Mouse (Mus musculus) hematopoietic stem cell, adult 5-6 weeks (primary cell): ENCODE results near the gene Nutf2-ps1. TPM values are rescaled to one million over a fixed set of nuclear protein-coding genes. Genes with fewer than 3 reads are reported as not detected.
A peak's percentile ranks its signal among the peaks of the same experiment; 100 is the strongest.
"Not testable (repeated sequence)": the region's sequence is repeated elsewhere in the genome, so short reads cannot be mapped to it uniquely, and the experiment has no call there.

Experiments used
- ATAC-seq, 2 experiments: fragments of 125-278 bp in 1 of 2; replicated peaks in 1 of 2; 2 replicates each; pipeline ENCODE4 v1.8.0; 2016 to 2017; ENCODE audit warnings: inconsistent platforms in 2 of 2, mild to moderate bottlenecking in 2 of 2, moderate number of reproducible peaks in 2 of 2, low read depth in 1 of 2, moderate TSS enrichment in 1 of 2; ENCODE audit not compliant: low FRiP score in 2 of 2, poor library complexity in 2 of 2, severe bottlenecking in 2 of 2, insufficient read depth in 1 of 2, low TSS enrichment in 1 of 2
- total RNA-seq: library from RNA; stranded (forward); fragments of 172-1452, 232-1000 nt; gene quantifications from 2 replicates; pipeline ENCODE4 v1.2.3, GENCODE M21; 2017

Nutf2-ps1 gene
- 95.6 and 160 TPM in 2 replicates for total RNA-seq

DNA sequence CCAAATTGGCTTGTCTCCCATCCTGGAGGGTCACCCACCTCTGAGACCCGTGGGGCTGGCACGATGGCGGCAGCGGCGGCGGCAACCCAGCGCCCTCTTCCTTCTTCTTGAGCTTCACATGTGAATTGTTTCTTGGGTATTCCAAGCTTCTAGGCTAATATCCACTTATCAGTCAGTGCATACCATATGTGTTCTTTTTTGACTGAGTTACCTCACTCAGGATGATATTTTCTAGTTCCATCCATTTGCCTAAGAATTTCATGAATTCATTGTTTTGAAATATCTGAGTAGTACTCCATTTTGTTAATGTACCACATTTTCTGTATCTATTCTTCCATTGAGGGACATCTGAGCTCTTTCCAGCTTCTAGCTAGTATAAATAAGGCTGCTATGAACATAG lies at the start of gene Nutf2-ps1:
Gene Nutf2-ps1, minus strand, starts transcription at position 101 of the 400 bp plus-strand sequence.
- not testable (repeated sequence) for ATAC-seq

DNA sequence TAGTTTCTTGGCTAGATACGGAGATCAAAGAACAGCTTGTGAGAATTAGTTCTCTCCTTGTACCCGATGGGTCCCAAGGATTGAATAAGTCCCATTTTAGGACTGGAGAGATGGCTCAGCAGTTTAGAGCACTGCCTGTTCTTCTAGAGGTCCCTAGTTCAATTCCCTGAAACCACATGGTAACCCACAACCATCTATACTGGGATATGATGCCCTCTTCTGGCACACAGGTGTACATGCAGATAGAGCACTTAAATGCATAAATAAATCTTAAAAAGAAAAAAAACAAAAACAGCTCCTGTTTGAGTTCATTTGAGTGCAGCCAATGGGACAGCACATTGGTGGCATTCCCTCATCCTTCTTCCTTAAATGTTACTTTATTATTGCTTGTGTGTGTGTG lies 49.2 kb upstream of the Nutf2-ps1 start:
- ATAC-seq = no peak

DNA sequence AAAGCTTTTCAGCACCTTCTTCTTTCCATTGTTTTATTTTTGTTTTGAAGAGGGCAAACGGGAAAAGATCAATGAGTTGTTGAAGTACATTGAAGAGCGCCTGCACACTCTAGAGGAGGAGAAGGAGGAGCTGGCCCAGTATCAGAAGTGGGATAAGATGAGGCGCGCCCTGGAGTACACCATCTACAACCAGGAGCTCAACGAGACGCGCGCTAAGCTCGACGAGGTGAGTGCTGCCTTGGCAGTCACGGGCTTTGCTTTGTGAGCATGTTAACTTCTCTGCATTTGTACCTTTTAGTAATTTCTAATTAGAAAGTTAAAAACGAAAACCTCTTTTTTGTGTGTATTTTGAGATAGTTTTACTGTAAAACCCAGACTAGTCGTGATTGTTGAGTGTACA lies 32.8 kb upstream of the Nutf2-ps1 start:
- no peak for ATAC-seq

DNA sequence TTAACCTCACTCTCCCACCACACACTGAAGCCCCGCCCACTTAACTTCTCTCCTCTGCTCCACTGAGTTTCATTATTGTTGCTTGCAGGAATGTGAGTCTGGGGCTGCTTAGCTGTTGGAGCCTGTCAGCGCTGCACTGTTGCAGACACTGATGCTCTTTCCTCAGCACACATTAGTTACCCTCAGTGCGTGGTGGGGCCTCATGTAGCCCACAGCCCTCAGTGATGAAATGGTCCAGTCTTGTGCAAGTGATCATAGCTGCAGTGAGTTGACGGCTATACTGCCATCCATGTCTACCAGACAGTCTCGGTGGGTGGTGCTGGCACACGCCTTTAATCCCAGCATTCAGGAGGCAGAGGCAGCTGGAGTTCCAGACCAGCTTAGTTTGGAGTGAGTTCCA lies 20.1 kb upstream of the Nutf2-ps1 start:
- peak in 1 of 2 experiments; percentile 48; a peak in 1 of 4 replicates for ATAC-seq

DNA sequence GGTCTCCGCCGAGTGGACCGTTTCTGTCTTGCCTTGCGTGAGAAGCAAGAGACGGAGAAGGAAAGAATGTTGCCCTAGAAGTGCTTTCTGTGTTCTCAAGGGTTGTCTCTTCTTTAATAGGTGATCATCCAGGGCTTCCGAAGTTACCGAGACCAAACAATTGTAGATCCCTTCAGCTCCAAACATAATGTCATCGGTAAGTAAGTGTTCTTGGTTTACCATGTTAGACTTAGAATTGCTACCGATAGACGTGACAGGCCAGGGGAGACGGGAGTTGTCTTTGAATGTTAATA lies 12.4 kb upstream of the Nutf2-ps1 start:
- no peak for ATAC-seq

DNA sequence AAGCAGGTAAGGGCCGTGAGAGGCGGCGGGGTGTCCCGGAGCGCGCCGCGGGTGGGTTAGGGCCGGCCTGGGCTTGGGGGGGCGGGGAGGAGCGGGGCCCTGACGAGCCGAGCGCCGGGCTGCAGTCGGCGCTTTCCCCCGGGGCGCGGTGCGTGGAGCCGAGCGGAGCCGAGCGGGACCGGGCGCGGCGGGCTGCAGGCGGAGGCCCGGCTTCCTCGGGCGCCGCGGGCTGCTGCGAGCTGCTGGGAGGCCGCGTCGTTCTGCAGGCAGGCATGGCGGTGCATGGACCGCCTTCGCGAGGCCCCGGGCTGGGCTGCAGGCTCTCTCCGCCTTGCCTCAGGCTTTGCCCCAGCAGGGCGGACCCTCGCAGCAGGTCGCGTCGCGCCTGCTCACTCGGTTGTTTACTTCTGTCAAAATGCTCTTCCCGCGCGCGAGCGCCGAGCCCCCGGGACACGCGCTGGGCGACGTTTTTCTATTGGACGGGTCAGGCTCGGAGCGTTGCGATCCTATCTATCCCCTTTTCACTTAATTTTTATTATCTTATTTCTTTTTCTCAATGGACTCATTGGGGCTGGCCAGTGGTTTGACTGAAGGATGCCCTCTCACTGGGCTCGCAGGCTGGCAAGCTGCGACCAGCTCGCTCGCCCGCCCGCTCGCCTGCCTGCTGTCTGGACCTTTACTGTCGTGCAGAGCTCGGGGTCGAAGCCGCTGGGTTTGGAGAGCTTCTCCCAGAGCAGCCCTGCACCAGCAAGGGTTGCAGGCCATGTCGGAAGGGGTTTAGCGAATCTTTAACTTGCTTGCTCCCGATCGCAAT lies 11.9 kb upstream of the Nutf2-ps1 start:
- ATAC-seq = peak in 1 of 2 experiments; percentile 21; a peak in 2 of 4 replicates

DNA sequence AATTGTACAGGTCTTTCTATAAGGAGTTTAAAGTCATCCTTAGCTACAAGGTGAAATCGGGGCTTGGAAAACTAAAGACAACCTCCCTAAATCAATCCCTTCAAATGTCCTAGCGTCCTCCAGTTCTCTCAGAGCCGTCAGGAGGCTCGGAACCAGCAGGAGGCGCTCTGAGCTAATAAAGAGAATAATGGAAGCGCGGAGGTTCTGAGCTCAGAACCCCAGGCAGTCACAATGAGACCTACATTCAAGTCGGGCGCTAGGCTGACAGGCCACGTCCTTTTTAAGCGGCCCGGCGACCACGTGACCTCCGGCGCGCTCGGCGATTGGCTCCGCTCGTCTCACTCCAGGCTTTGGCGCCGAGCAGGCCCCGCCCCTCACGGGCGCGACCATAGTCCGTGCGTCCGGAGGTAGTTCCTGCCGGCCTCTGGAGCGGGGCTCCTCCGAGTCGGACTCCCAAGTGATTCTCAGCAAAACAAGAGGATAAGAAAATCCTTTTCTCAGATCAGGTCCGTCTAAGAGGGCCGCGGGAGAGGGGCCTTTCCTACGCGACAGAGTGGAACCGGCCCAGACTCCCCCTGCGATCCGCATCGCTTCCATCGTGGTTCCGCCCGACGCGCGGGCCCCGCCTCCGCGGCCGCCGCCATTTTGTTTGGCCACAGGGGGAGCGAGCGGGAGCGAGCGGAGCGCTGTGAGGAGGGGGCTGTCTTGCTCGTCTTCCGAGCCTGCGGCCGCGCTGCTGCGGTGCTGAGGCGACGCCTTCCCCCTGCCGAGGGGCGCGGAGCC lies 11.1 kb upstream of the Nutf2-ps1 start, which contains the start of gene Smc3:
Gene Smc3, plus strand, starts transcription at position 642 of the 783 bp plus-strand sequence.
- peak; percentile 98 to 99 for ATAC-seq

DNA sequence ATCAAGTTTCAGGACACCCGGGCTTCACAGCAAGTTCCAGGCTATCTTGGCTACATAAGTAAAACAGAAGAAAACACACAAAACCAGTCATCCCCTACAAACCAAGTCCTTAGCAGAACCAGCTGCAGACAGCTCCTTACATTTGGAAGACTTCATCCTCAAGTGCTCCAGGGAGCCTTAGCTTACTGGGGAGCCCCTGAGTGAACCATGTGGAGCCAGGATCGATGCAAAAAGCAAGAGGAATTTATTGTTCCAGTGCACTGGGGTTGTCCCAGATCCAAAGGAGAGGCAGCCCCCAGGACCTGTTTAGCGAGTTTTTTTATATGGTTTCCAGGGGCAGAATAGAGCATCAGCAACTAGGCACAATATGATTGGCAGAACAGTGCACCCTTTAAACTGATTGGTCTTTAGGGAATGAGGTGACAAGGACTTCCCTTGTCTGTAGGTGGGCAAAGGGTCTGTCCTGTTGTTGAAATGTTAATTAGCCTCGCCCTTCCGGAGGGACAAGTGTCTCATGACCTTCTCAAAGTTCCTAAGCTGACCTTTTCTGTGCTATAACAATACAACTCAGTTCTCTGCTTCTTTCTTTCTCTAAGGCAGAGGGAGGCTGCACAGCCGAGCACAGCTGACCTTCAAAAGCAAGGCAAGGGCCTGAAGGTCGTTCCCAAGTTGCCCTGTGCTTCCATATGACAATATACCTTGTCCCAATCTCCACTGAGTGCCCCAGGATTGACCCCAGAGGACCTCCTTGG lies 8.0 kb upstream of the Nutf2-ps1 start:
- ATAC-seq = no peak

DNA sequence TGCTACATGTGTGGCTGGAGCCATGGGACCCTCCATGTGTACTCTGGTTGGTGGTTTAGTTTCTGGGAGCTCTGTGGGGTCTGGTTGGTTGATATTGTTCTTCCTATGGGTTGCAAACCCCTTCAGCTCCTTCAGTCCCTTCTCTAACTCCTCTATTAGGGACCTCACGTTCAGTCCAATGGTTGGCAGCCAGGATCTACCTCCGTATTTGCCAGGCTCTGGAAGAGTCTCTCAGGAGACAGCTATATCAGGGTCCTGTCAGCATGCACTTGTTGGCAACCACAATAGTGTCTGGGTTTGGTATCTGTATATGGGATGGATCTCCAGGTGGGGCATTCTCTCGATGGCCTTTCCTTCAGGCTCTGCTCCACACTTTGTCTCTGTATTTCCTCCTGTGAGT lies 1.2 kb downstream of the Nutf2-ps1 start:
- not testable (repeated sequence) for ATAC-seq

DNA sequence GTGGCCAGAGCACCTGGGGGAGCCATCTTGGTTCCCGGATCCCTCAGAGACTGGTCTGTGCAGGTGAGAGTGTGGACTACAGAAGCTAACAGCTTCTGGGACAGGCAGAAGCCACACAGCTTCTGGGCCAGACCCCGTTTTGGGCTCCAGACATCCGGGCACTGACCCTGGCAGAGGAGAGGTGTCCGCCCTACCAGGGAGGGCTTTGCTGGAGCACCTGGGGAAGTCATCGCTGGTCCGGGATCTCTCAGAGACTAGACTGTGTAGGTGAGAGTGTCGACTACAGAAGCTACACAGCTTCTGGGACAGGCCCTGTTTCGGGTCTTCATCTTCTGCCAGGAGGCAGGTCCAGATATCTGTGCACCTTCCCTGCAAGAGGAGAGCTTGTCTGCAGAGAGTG lies 8.6 kb downstream of the Nutf2-ps1 start:
- not testable (repeated sequence) for ATAC-seq

DNA sequence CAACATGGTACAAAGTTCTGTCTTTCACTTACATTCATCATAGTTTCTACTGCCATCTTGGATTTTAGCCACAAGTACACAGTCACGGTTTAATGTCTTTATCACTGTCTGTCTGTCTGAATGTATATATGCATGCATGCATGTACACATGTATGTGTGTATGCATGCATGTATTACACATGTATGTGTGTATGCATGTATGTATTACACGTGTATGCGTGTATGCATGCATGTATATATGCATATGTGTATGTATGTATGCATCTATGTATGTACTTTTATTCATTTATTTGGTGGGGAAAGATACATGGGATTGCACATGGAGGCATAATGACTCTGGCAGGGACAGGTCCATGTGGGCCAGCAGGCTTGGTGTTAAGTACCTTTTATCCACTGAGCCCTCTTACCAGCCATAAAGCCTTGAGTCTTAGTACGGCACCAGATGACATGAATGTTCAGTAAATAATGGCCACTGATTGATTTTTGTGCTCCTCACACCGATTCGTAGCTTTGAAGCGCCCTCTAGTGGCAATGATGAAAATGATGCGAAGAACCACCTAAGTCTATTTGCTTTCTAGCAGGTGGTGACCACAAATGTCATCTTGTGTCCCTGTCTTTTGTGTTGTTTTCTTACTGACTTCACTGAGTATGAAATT lies 10.1 kb downstream of the Nutf2-ps1 start:
- ATAC-seq = peak; percentile 68 to 71

DNA sequence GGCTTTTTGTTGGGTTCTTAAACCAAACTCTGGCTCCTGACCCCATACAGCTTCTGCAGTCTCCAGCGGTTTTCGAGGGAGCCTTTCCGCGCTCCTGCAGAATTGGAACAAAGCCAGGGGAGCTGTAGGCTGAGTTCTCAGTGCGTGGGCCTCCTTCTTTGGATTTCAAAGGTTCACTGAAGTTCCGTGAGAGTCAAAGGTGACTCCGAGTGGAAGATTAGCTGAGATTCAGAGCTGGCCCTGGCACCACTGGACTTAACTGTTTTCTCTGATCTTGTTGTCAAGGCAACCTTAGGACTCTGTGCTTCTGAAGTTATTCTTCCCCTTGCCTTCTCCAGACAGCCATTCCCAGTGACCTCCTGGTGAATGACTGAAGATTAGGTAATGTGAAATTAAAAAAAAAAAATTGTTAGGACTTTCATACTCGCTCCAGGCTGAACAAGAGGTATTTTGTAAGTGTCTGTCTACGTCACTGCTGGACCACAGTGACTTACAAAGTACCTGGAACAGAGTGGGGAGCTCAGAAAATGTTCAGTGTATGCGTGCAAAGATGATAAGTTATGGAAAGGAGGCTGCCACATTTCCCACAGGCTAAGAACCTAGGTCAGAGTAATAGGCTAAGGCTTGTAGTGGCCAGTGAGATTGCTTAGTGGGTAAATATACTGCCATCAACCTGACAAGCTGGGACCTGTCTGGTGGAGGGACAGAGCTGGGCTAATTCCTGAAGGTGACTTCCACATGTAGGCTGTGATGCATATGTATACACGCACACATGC lies 11.7 kb downstream of the Nutf2-ps1 start:
- ATAC-seq = no peak

DNA sequence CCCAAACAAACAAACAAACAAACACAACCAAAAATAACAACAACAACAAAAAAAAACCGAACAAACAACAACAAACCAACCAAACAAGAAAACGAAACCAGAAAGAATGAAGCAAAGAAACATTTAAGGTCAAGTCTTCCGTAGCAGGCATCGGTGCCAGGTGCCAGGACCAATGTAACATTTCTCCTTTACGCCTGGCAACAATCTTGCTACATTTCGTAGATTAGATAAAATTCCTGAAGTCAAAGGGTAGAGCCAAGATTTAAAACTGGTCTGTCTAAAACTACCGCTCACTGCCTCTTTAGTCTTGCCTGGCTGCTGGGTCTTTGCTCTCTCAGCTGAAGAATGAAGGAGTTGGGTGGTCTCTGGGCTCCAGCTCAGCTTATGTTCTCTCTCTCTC lies 12.8 kb downstream of the Nutf2-ps1 start:
- no peak for ATAC-seq

DNA sequence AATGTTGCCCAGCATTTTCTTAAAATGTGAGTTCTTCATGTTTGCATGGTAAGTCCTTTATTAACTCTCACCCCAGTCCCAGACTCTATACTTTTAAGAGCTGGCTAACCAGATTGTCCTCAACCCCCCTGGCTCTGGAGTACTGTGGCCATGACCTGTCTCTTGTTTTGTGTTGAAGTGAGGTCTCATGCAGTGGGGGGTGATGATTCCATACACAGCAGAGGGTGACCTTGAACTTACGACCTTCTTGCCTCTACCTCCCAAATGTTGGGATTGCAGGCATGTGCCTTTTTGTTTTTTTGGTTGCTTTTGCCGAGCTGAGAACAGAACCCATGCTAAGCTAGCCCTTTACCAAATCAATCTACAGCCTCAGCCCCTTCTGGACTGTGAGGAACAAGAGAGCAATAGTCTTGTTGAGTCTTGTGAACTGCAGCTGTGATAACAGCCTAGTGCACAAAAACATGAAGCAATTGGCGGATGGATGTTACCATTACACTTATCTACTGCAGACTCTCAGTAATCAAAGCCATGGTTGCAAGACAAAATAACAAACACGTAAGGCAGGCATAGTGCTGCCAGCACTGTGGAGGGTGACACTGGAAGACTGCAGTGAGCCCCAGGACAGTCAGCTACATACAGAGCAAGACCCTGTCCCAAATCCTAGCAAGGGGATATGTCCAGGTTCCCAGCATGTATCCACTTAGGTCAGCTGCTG lies 13.4 kb downstream of the Nutf2-ps1 start:
- no peak for ATAC-seq

DNA sequence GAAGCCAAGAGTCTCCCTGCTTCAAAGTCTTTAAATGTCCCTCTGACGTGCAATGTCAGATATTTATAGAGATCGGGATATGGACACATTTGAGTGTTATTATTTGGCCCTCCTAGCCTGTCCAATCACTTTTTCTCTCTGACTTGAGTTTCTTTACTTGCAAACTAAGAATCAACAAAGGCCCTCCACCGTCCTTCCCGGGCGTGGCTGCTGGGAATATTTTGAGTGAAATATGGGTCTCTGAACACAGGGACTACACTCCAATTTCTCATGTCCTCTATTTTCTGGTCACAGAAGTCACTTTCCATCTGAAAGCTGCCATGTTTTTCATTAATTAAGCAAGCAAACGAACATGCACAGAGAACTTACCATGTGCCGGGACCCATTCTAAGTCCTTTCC lies 14.3 kb downstream of the Nutf2-ps1 start:
- no peak for ATAC-seq

DNA sequence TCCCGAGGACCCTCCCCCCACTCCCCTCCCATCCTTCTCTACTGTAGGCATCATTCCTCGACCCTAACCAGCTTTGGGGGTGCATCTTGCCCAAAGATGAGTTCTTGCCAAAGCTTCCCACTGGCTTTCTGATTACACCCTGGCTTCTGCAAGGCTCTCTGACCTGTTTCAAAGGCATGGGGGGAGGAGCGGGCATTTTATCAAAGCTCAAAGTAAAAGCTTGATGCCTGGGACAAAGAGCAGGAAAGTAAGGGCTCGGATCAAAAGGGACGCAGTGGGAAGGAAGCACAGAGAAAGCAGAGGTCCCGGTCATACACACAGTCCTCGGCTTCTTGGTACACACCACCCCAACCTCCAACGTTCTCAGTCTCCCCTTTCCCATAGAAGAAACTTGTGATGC lies 14.7 kb downstream of the Nutf2-ps1 start:
- no peak for ATAC-seq
